Mouse (Mus musculus): Measurements from ENCODE around the gene Mfsd4b3. TPM values are rescaled to one million over a fixed set of nuclear protein-coding genes. Genes with fewer than 3 reads are reported as not detected.
A peak's percentile ranks its signal among the peaks of the same experiment; 100 is the strongest.
"Not testable (repeated sequence)": the region's sequence is repeated elsewhere in the genome, so short reads cannot be mapped to it uniquely, and the experiment has no call there.

Mfsd4b3 gene
- total RNA-seq, 2 experiments from 2014 or later, result not detected

DNA sequence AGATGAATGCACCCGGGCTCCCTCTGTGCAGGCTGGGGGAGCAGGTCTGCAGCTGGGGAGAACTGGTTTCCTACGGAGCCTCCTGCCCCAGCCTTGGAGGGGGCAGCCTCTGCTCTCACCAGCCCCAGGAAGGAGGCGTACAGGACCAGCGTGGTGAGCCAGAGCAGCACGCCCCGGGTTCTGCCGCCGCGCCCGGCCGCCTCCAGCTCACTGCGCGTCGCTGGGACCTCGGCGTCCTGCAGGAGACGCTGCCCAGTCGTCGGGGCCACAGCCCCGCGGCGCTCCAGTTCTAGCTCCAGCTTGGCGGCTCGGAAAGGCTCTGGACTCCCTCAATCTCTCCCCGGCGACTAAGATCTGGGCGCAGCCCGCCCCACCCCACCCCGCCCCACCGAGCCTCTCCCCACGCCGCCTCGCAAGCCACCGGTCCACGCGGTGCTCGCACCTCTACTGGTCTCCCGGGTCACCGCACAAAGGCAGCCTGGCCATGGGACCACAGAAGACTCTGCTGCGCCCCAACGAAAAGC, 33.3 kb downstream of the Mfsd4b3 start, which contains the start of gene Mfsd4b2:
TSS of gene Mfsd4b2 (minus strand) at position 308 of the 524 bp plus-strand sequence.
- no peak for ATAC-seq (replicated peaks; ENCODE audit: low FRiP score, poor library complexity, severe bottlenecking)

DNA sequence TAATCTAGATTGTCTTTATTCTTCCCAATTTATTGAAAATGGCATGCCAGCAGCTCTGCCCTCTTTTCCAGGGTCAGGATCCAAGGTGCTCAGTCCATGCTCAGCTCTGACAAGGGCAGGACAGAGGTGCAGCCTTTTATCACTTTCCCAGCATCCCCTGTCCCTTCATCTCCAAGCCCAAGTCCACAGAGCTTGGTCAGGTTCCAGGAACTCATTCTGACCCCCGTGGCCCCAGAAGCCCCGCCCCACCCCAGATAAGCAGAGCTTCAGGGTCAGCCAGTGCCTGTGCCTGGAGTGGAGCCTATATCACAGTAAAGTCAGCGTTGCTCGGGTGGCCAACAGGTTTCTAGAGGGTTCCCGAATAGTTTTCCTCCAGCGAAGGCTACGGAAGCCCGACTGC, 35.4 kb downstream of the Mfsd4b3 start:
- not testable (repeated sequence) for ATAC-seq (replicated peaks; ENCODE audit: low FRiP score, poor library complexity, severe bottlenecking)

DNA sequence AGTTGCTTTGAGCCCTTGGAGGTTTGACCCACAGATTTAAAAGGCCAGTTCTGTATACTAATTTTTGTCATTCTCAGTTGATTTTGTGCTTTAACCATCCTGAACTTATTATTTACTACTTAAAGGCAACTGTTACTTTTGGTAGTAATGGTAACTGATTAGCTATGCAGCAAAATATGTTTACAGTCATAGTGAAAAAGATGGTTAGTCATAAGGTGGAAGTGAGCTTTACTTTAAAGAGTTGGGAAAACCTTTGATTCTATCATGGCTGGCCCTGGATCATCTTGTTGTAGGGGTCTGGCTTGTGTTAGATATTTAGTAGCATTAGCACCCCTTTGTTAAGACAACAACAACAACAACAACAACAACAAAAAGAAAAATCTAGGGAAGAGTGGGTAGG, 47.3 kb downstream of the Mfsd4b3 start:
- ATAC-seq (replicated peaks; ENCODE audit: low FRiP score, poor library complexity, severe bottlenecking), result no peak

DNA sequence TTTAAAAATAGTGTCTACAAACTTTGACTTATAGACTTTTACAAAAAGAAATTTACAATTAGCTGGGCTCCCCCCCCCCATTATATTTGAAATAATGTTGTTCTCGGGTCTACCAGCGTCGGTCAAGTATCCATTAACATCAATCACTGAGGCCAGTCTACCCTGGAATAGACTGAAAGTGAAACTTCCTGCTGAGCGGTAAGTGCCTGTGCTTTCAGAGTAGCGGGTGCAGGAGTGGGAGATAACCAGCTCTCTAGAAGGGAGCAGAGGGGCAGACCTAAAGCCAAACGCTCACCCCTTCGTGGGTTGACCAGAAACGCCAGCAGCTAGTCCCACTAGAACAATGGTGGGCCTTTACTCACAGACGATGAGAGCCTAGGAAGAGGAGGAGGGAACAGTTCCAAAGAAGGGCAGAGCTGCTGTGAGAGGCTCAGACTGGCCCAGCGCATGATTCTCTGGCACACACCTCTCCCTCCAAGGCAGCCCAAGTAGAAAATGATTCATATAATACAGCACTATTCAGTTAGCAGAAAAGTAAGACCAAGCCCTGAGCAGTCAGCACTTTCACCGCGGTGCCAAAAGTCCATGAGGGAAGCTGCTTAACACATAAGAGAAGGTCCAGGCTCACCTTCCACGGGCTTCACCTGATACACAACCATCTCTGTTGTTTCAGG, 51.0 kb downstream of the Mfsd4b3 start:
- no peak for ATAC-seq (replicated peaks; ENCODE audit: low FRiP score, poor library complexity, severe bottlenecking)

DNA sequence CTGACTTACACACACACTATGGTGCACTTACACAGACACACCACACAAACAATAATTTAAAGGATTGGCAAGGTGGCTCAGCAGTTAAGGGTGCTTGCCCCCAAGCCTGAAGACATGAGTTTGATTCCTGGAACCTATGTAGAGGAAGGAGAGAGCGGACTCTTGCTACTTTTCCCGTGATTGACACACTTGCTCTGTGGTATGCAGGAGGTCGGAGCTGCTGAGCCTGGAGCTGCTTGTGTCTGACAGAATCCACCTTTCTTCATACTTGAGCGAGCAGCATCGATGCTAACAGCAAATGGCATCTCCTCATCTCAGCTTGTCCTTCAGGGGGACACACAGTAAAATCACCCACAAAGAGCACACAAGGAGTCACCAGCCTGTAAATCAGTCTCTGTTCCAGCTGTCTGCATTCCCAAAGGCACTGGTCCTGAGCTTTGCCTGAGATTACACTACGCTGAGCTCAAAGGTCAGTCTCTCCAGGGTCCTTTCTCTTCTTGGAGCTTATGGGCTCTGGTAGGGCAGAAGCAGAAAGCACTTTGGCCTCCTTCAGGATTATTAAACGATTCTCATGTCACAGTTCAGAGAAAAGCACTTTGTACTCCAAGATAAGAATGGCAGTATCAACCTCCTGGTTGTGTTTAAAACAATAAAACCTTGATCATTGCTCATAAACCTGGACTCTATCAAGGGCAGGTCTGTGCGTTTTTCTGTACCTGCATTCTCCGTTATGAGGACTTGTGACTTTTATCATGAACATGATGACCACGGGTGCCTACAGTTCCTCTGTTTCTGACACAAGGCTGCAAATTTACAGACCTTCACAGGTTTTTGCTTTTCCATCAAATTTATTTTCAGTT, 52.9 kb downstream of the Mfsd4b3 start:
- no peak for ATAC-seq (replicated peaks; ENCODE audit: low FRiP score, poor library complexity, severe bottlenecking)

DNA sequence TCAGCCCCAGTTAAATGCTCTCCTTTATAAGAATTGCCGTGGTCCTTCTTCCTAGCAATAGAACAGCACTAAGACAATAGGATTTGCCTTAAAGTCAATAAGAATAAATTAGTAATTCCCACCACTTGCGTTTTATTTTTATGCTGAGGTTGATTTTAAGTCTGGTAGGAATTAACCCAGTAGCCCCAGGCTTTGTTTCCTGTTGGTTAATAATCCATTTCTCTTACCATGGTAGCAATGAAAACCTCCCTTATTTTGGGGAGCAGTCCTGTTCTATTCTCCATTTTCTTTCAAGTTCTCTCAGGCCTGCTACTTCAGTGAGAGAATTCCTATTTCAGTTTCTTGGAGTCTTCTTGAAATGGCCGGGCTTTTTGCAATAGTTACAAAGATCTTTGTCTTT, 55.8 kb downstream of the Mfsd4b3 start:
- no peak for ATAC-seq (replicated peaks; ENCODE audit: low FRiP score, poor library complexity, severe bottlenecking)

DNA sequence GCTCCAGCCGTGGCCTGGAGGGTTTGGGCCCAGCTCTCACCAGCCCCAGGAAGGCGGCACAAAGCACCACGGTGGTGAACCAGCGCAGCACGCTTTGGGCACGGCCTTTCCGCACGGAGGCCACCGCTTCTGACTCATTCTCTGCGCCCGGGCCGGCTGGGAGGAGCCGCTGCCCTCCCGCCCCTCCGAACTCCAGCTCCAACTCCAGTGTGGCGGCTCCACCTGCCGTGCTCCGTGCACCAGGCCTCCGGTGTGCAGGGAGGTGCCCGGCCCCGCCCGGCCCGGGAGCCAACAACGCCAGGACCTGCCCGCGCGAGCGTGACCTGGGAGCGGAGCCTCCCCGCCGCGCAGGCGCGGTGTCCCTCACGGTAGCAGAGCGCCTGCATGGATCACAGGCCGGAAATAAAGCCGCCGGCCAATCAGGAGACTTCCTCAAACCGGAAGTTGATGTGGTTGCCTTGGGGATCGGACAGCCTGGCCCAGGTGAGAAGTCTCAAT, 61.0 kb downstream of the Mfsd4b3 start, which contains the start of gene Mfsd4b4:
TSS of gene Mfsd4b4 (minus strand) at position 365 of the 498 bp plus-strand sequence.
- ATAC-seq (replicated peaks; ENCODE audit: low FRiP score, poor library complexity, severe bottlenecking), result peak; percentile 74

Other genes starting within 250 kb of the Mfsd4b3 start
- gene Rev3l, start 228.0 kb downstream of the Mfsd4b3 start, total RNA-seq (2015; ENCODE audit: low replicate concordance), result 22.2 and 22.5 TPM in 2 replicates
- gene Rev3l, start 228.0 kb downstream of the Mfsd4b3 start, total RNA-seq (2017; ENCODE audit: low replicate concordance), result 19.7 and 23.4 TPM in 2 replicates
- not detected in 2 replicates for gene Mfsd4b4, start 60.9 kb downstream of the Mfsd4b3 start, total RNA-seq (2015; ENCODE audit: low replicate concordance)
- 0.28 and 1.3 TPM in 2 replicates for gene Mfsd4b4, start 60.9 kb downstream of the Mfsd4b3 start, total RNA-seq (2017; ENCODE audit: low replicate concordance)
- gene Mfsd4b2, start 33.2 kb downstream of the Mfsd4b3 start, total RNA-seq (2015; ENCODE audit: low replicate concordance), result not detected in 2 replicates
- not detected in 2 replicates for gene Mfsd4b2, start 33.2 kb downstream of the Mfsd4b3 start, total RNA-seq (2017; ENCODE audit: low replicate concordance)
- not detected in 2 replicates for gene Mfsd4b5, start 26.5 kb upstream of the Mfsd4b3 start, total RNA-seq (2015; ENCODE audit: low replicate concordance)
- 0.28 and 0.34 TPM in 2 replicates for gene Mfsd4b5, start 26.5 kb upstream of the Mfsd4b3 start, total RNA-seq (2017; ENCODE audit: low replicate concordance)
- gene Mfsd4b1, start 65.1 kb upstream of the Mfsd4b3 start, total RNA-seq (2015; ENCODE audit: low replicate concordance), result 1.5 TPM in 1 of 2 replicates, not detected in the other
- gene Mfsd4b1, start 65.1 kb upstream of the Mfsd4b3 start, total RNA-seq (2017; ENCODE audit: low replicate concordance), result not detected in 2 replicates
- 440 and 459 TPM in 2 replicates for gene Slc16a10, start 182.1 kb upstream of the Mfsd4b3 start, total RNA-seq (2015; ENCODE audit: low replicate concordance)
- 461 and 469 TPM in 2 replicates for gene Slc16a10, start 182.1 kb upstream of the Mfsd4b3 start, total RNA-seq (2017; ENCODE audit: low replicate concordance)

All from erythroblast, adult 5-6 weeks (primary cell).